8 mouse cellular contexts compared by ENCODE assay signal in the genomic region with DNA sequence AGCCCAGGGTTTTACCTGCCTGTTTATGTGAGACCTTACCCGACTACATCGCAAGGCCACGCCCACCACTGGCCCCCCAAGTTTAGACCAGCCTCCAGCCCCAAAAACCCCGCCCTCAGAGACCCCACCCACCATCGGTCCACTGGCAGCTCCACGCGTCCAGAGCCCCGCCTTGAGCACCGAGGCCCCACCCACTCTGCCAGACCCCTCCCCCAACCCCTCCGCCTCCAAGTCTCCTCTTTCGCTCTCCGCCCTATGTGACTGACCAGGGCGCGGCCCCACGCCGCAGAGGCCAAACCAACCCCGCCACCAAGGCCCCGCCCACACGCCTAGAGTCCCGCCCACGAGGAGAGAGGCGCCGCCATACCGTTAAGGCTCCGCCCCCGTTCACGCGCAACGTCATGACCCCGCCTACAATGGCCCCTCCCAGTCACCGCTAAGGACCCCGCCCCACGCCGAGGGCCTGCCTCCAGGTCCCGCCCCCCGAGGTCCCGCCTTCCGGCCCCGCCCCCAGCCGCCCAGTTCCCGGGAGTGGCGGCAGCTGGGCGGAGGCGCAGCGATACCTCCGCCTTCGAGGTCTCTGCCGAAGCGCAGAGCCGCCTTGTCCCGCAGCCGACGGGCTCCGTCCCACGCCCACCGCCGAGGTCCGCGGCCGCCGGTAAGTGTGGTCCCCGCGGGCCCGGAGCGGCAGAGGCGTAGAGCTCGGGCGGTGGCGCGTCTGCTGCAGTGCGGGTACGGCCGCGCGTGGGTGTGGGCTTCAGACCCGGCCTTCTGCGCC. TPM values are rescaled to one million over a fixed set of nuclear protein-coding genes. Genes with fewer than 3 reads are reported as not detected.
DNase-seq lines count a peak whose midpoint lies in the region; ATAC-seq and TF ChIP-seq lines count a peak whose summit lies in the region.

A gene (plus strand): TSS at position 494 of the 778 bp plus-strand sequence.

- peak within 1 kb of the TSS; percentile 99 for H3K4me2 ChIP-seq in heart, embryonic 15.5 days
- peak within 1 kb of the TSS; percentile 71 for H3K4me2 ChIP-seq in liver, embryonic 14.5 days (ENCODE audit: low read depth)
- peak within 1 kb of the TSS; percentile 59 for H3K4me2 ChIP-seq in neural tube, embryonic 11.5 days (ENCODE audit: low read depth)
- H3K4me2 ChIP-seq in stomach, postnatal 0 days (replicated peaks; ENCODE audit: low read depth), result peak within 1 kb of the TSS; percentile 99

- peaks cover 45% of the 10 kb centered on the region for H3K27me3 ChIP-seq in forebrain, embryonic 10.5 days (ENCODE audit: poor library complexity, severe bottlenecking)
- peaks cover 6% of the 10 kb centered on the region for H3K27me3 ChIP-seq in heart, embryonic 15.5 days
- no peaks in the 10 kb centered on the region for H3K27me3 ChIP-seq in liver, embryonic 14.5 days (ENCODE audit: control insufficient read depth, insufficient read depth, low read length)
- H3K27me3 ChIP-seq in neural tube, embryonic 11.5 days (ENCODE audit: control insufficient read depth, insufficient read depth, low read length), result peaks cover 8% of the 10 kb centered on the region
- H3K27me3 ChIP-seq in stomach, postnatal 0 days (ENCODE audit: control insufficient read depth, insufficient read depth, low read length), result no peaks in the 10 kb centered on the region

- no peak for TF ChIP-seq CTCF in liver, embryonic 14.5 days (IDR thresholded peaks at IDR 0.05; ENCODE audit: low read depth)
- no peak for TF ChIP-seq CTCF in stomach, postnatal 0 days (IDR thresholded peaks at IDR 0.05; ENCODE audit: low read depth)

- DNase-seq in CD8-positive naive resting alpha-beta T cell, adult 2 months (ENCODE audit: low read depth in 2 of 2, low spot score in 2 of 2), result peak; percentile 98 to 99
- DNase-seq in c-Kit-positive CD71-negative TER-119-negative erythroid progenitor cells, embryonic 14.5 days (ENCODE audit: low read depth), result peak; percentile 97
- peak; percentile 99 for DNase-seq in forebrain, embryonic 10.5 days (ENCODE audit: extremely low spot score, low spot score)
- DNase-seq in kidney, postnatal 25 days, result peak; percentile 99 to 100
- peak; percentile 90 to 95 (median 90) for DNase-seq in liver, embryonic 14.5 days (ENCODE audit: low read depth in 3 of 3, low spot score in 3 of 3)
- DNase-seq in neural tube, embryonic 11.5 days (ENCODE audit: low spot score), result peak; percentile 99
- DNase-seq in stomach, postnatal 0 days (ENCODE audit: low spot score), result peak; percentile 99

- H3K9ac ChIP-seq in heart, embryonic 15.5 days, result peak within 1 kb of the TSS; percentile 86
- H3K9ac ChIP-seq in liver, embryonic 14.5 days (replicated peaks), result peak within 1 kb of the TSS; percentile 68
- peak within 1 kb of the TSS; percentile 63 for H3K9ac ChIP-seq in neural tube, embryonic 11.5 days (ENCODE audit: low read length)
- peak within 1 kb of the TSS; percentile 87 for H3K9ac ChIP-seq in stomach, postnatal 0 days (ENCODE audit: low read length)

- ATAC-seq in heart, embryonic 15.5 days (replicated peaks; ENCODE audit: insufficient number of reproducible peaks, insufficient read depth, low FRiP score, low read depth), result peak; percentile 95
- ATAC-seq in liver, embryonic 14.5 days (ENCODE audit: insufficient read depth), result peak; percentile 85
- peak; percentile 90 for ATAC-seq in neural tube, embryonic 11.5 days (ENCODE audit: insufficient read depth, low FRiP score, low TSS enrichment)
- peak; percentile 94 for ATAC-seq in stomach, postnatal 0 days (ENCODE audit: low FRiP score, low TSS enrichment)

- 1% methylated on average over 77 of the region's 77 CpGs for WGBS in forebrain, embryonic 10.5 days
- under 1% methylated on average over 75 of the region's 77 CpGs for WGBS in heart, embryonic 15.5 days
- under 1% methylated on average over 72 of the region's 77 CpGs for whole genome bisulfite sequencing in liver, embryonic 14.5 days (ENCODE audit: insufficient replicate concordance)
- under 1% methylated on average over 73 of the region's 77 CpGs for WGBS in neural tube, embryonic 11.5 days
- under 1% methylated on average over 61 of the region's 77 CpGs for WGBS in stomach, postnatal 0 days

- H3K27ac ChIP-seq in forebrain, embryonic 10.5 days, result peak within 1 kb of the TSS; percentile 85
- peak within 1 kb of the TSS; percentile 71 for H3K27ac ChIP-seq in heart, embryonic 15.5 days
- H3K27ac ChIP-seq in liver, embryonic 14.5 days, result peak within 1 kb of the TSS; percentile 84
- no peak within 1 kb of the TSS for H3K27ac ChIP-seq in neural tube, embryonic 11.5 days (ENCODE audit: low read depth, low read length)
- peak within 1 kb of the TSS; percentile 88 for H3K27ac ChIP-seq in stomach, postnatal 0 days (replicated peaks)

- no peak for TF ChIP-seq EP300 in liver, embryonic 14.5 days (IDR thresholded peaks at IDR 0.05; ENCODE audit: low read depth)
- no peak for TF ChIP-seq EP300 in stomach, postnatal 0 days (optimal IDR thresholded peaks at IDR 0.05)

- H3K36me3 ChIP-seq in forebrain, embryonic 10.5 days (replicated peaks), result no peaks in the 10 kb centered on the region
- H3K36me3 ChIP-seq in heart, embryonic 15.5 days, result no peaks in the 10 kb centered on the region
- H3K36me3 ChIP-seq in liver, embryonic 14.5 days (replicated peaks; ENCODE audit: control insufficient read depth, insufficient read depth, low read depth), result no peaks in the 10 kb centered on the region
- no peaks in the 10 kb centered on the region for H3K36me3 ChIP-seq in neural tube, embryonic 11.5 days (ENCODE audit: control insufficient read depth, insufficient read depth, low read length)
- H3K36me3 ChIP-seq in stomach, postnatal 0 days (ENCODE audit: control insufficient read depth, insufficient read depth, low read length), result no peaks in the 10 kb centered on the region

- H3K4me1 ChIP-seq in forebrain, embryonic 10.5 days, result peaks cover 15% of the 10 kb centered on the region
- H3K4me1 ChIP-seq in heart, embryonic 15.5 days (replicated peaks), result peaks cover 13% of the 10 kb centered on the region
- peaks cover 14 to 29% of the 10 kb centered on the region in 2 experiments for H3K4me1 ChIP-seq in liver, embryonic 14.5 days (replicated peaks; ENCODE audit: control insufficient read depth in 2 of 2, insufficient read depth in 2 of 2, low read length in 1 of 2)
- 0 out of 2 replicates have a peak, but pooled peaks cover 4% of the 10 kb centered on the region for H3K4me1 ChIP-seq in neural tube, embryonic 11.5 days (ENCODE audit: control insufficient read depth, insufficient read depth, low read length)
- no peaks in the 10 kb centered on the region for H3K4me1 ChIP-seq in stomach, postnatal 0 days (replicated peaks; ENCODE audit: control insufficient read depth, insufficient read depth)

- H3K9me3 ChIP-seq in forebrain, embryonic 10.5 days, result 0 out of 2 replicates have a peak, but pooled peaks cover 4% of the 10 kb centered on the region
- H3K9me3 ChIP-seq in heart, embryonic 15.5 days (replicated peaks), result no peaks in the 10 kb centered on the region
- H3K9me3 ChIP-seq in liver, embryonic 14.5 days (ENCODE audit: control insufficient read depth, low read length), result no peaks in the 10 kb centered on the region
- H3K9me3 ChIP-seq in neural tube, embryonic 11.5 days (ENCODE audit: control insufficient read depth, low read length), result no peaks in the 10 kb centered on the region
- H3K9me3 ChIP-seq in stomach, postnatal 0 days (ENCODE audit: control insufficient read depth, low read length), result no peaks in the 10 kb centered on the region

- H3K4me3 ChIP-seq in forebrain, embryonic 10.5 days, result peak within 1 kb of the TSS; percentile 74
- H3K4me3 ChIP-seq in heart, embryonic 15.5 days, result peak within 1 kb of the TSS; percentile 93
- H3K4me3 ChIP-seq in liver, embryonic 14.5 days (ENCODE audit: insufficient read depth in 1 of 2, low read depth in 2 of 2, low read length in 2 of 2), result peak within 1 kb of the TSS; percentile 60 to 86
- H3K4me3 ChIP-seq in neural tube, embryonic 11.5 days (ENCODE audit: low read depth, low read length), result peak within 1 kb of the TSS; percentile 65
- H3K4me3 ChIP-seq in stomach, postnatal 0 days (ENCODE audit: low read depth, low read length), result peak within 1 kb of the TSS; percentile 88

RNA-seq across cellular contexts. Expression of the gene that starts here (rescaled TPM):
- polyA plus RNA-seq in forebrain, embryonic 10.5 days (2016; fragmentation: Nextera tagmentation; extraction: Ambion mirVana), result 5.5 and 6.5 TPM in 2 replicates
- 8.3 and 9.9 TPM in 2 replicates for polyA plus RNA-seq in heart, embryonic 15.5 days (2015; fragmentation: Nextera tagmentation; extraction: Ambion mirVana)
- 11.8 and 13.4 TPM in 2 replicates for polyA plus RNA-seq in liver, embryonic 14.5 days (2012; rRNA removed)
- polyA plus RNA-seq in liver, embryonic 14.5 days (2014; fragmentation: Nextera tagmentation; extraction: Ambion mirVana), result 11.6 and 14.4 TPM in 2 replicates
- polyA plus RNA-seq in neural tube, embryonic 11.5 days (2014; fragmentation: Nextera tagmentation; extraction: Ambion mirVana), result 16.5 and 24.4 TPM in 2 replicates
- polyA plus RNA-seq in stomach, postnatal 0 days (2015; fragmentation: Nextera tagmentation; extraction: Ambion mirVana), result 20.1 and 20.9 TPM in 2 replicates
